Mouse (Mus musculus) lung, adult 18-20 months (tissue): ENCODE data around the gene Plekhh2.
A peak's percentile ranks its signal among the peaks of the same experiment; 100 is the strongest.

Experiments used
- DNase-seq, 2 experiments: peaks; one replicate each; pipeline ENCODE4 v3.0.0; 2022; ENCODE audit warnings: mixed read lengths in 2 of 2

The Plekhh2 gene

GRCm38 (mm10) chr17:84645894-84646293, 134.2 kb downstream of the Plekhh2 start:
- DNase-seq = no peak

GRCm38 (mm10) chr17:84646477-84646876, 134.8 kb downstream of the Plekhh2 start:
- no peak for DNase-seq

GRCm38 (mm10) chr17:84647630-84648029, 135.9 kb downstream of the Plekhh2 start:
- peak in 1 of 2 experiments; percentile 18 for DNase-seq

GRCm38 (mm10) chr17:84650302-84651017, 138.8 kb downstream of the Plekhh2 start:
- no peak for DNase-seq

GRCm38 (mm10) chr17:84653544-84653943, 141.8 kb downstream of the Plekhh2 start:
- DNase-seq = no peak

GRCm38 (mm10) chr17:84656205-84656604, 144.5 kb downstream of the Plekhh2 start:
- DNase-seq = no peak

GRCm38 (mm10) chr17:84656653-84657421, 145.1 kb downstream of the Plekhh2 start:
- no peak for DNase-seq

- DNase-seq = no peak
Measured at GRCm38 (mm10) chr17:84657422-84657732, 145.7 kb downstream of the Plekhh2 start.

- DNase-seq = no peak
Measured at GRCm38 (mm10) chr17:84657782-84658181, 146.1 kb downstream of the Plekhh2 start.

GRCm38 (mm10) chr17:84658195-84658594, 146.5 kb downstream of the Plekhh2 start:
- no peak for DNase-seq

GRCm38 (mm10) chr17:84658951-84659350, 147.3 kb downstream of the Plekhh2 start:
- DNase-seq = no peak

- DNase-seq = no peak
Measured at GRCm38 (mm10) chr17:84665053-84665452, 153.4 kb downstream of the Plekhh2 start.

GRCm38 (mm10) chr17:84665691-84666090, 154.0 kb downstream of the Plekhh2 start:
- DNase-seq = no peak

GRCm38 (mm10) chr17:84667848-84668247, 156.2 kb downstream of the Plekhh2 start:
- no peak for DNase-seq
